Mouse (Mus musculus) spleen, adult 2 months (tissue): ENCODE results near the gene Tfap4. TPM values are rescaled to one million over a fixed set of nuclear protein-coding genes. Genes with fewer than 3 reads are reported as not detected.
A peak's percentile ranks its signal among the peaks of the same experiment; 100 is the strongest.

Experiments
- DNase-seq, 2 experiments: peaks; one replicate each; pipeline versions ENCODE4 v3.0.0 to v3.0.0-alpha.2; 2012 to 2021; ENCODE audit warnings: low spot score in 2 of 2, low read depth in 1 of 2
- H3K27ac ChIP-seq: fragments of 200-500 bp; 2 replicates; pipeline ENCODE4 v1.5.1; 2012; ENCODE audit warnings: low read length, inconsistent platforms; ENCODE audit not compliant: insufficient read depth
- H3K27me3 ChIP-seq: fragments of 200-500 bp; 2 replicates; pipeline ENCODE4 v1.6.1; 2012; ENCODE audit warnings: mild to moderate bottlenecking, moderate library complexity, low read length, inconsistent platforms; ENCODE audit not compliant: control insufficient read depth, insufficient read depth
- H3K36me3 ChIP-seq: fragments of 200-500 bp; 2 replicates; pipeline ENCODE4 v1.6.1; 2012; ENCODE audit warnings: mild to moderate bottlenecking, low read length, inconsistent platforms; ENCODE audit not compliant: control insufficient read depth, insufficient read depth
- H3K4me1 ChIP-seq: fragments of 200-500 bp; 2 replicates; pipeline ENCODE4 v1.6.1; 2011; ENCODE audit warnings: inconsistent platforms; ENCODE audit not compliant: control insufficient read depth, insufficient read depth, insufficient read length
- H3K4me3 ChIP-seq: fragments of 200-500 bp; 2 replicates; pipeline ENCODE4 v1.5.1; 2011; ENCODE audit warnings: mild to moderate bottlenecking, inconsistent platforms; ENCODE audit not compliant: insufficient read depth, insufficient read length; ENCODE audit errors: extremely low read depth
- CTCF ChIP-seq: fragments of 200-500 bp; IDR thresholded peaks from 2 replicates; pipeline ENCODE4 v1.5.1; 2011; ENCODE audit warnings: mild to moderate bottlenecking, inconsistent platforms; ENCODE audit not compliant: insufficient read depth, insufficient read length, insufficient replicate concordance; ENCODE audit errors: extremely low read depth
- POLR2A ChIP-seq: fragments of 200-500 bp; IDR thresholded peaks from 2 replicates; pipeline ENCODE4 v1.6.1; 2011; ENCODE audit warnings: low read depth, low read length, inconsistent platforms
- WGBS: fragments of 180-500 bp; shearing (Covaris S2); methylation state at CpG from one replicate; pipeline ENCODE4 v1.1.7; 2018; 5-methylcytosine and 5-hydroxymethylcytosine counted together
- polyA plus RNA-seq: library from polyadenylated mRNA; depleted of rRNA; stranded (reverse); fragments of >200 nt; gene quantifications from 2 replicates; pipeline ENCODE4 v1.2.3, GENCODE M21; 2012

Tfap4 gene
- polyA plus RNA-seq, 1 experiment = 5.6 TPM

GRCm38 (mm10) chr16:4552829-4553550, 6.7 kb downstream of the Tfap4 start:
- no peak for DNase-seq
- no peak overlapping the region for H3K27ac ChIP-seq
- H3K36me3 ChIP-seq = peaks cover 6% of the 10 kb centered on the region
- H3K4me3 ChIP-seq = no peak overlapping the region
- no peaks in the 10 kb centered on the region for H3K27me3 ChIP-seq
- peaks cover 3% of the 10 kb centered on the region for H3K4me1 ChIP-seq
- TF ChIP-seq POLR2A (no peak), CTCF (no peak)
- WGBS = 43% methylated on average over 6 of the region's 6 CpGs

- no peak overlapping the region for H3K27ac ChIP-seq
- peaks cover 3% of the 10 kb centered on the region for H3K4me1 ChIP-seq
- H3K27me3 ChIP-seq = no peaks in the 10 kb centered on the region
- H3K36me3 ChIP-seq = peaks cover 6% of the 10 kb centered on the region
- H3K4me3 ChIP-seq = no peak overlapping the region
- TF ChIP-seq POLR2A = no peak
- TF ChIP-seq CTCF = no peak
- 95% methylated on average over 12 of the region's 12 CpGs for WGBS
- no peak for DNase-seq
These were observed 7.8 kb downstream of the Tfap4 start for GRCm38 (mm10) chr16:4551885-4552284.

GRCm38 (mm10) chr16:4551056-4551455, 8.6 kb downstream of the Tfap4 start:
- Histone ChIP-seq H3K27me3 (no peaks in the 10 kb centered on the region), H3K27ac (no peak overlapping the region), H3K4me1 (peaks cover 3% of the 10 kb centered on the region), H3K4me3 (no peak overlapping the region), H3K36me3 (peaks cover 6% of the 10 kb centered on the region)
- TF ChIP-seq POLR2A (no peak), CTCF (peak; percentile 93)
- DNase-seq = peak in 1 of 2 experiments; percentile 34
- 64% methylated on average over 13 of the region's 13 CpGs for WGBS

- 89% methylated on average over 18 of the region's 18 CpGs for WGBS
- peaks cover 3% of the 10 kb centered on the region for H3K4me1 ChIP-seq
- no peak overlapping the region for H3K4me3 ChIP-seq
- peaks cover 14% of the 10 kb centered on the region for H3K36me3 ChIP-seq
- H3K27ac ChIP-seq = no peak overlapping the region
- H3K27me3 ChIP-seq = no peaks in the 10 kb centered on the region
- DNase-seq = no peak
- TF ChIP-seq POLR2A (no peak), CTCF (0 out of 2 replicates have a peak, but pooled peaks have one; percentile 1)
These were observed 10.5 kb downstream of the Tfap4 start for GRCm38 (mm10) chr16:4548953-4549688.

GRCm38 (mm10) chr16:4547611-4548010, 12.0 kb downstream of the Tfap4 start:
- no peak for DNase-seq
- no peak overlapping the region for H3K4me3 ChIP-seq
- 92% methylated on average over 5 of the region's 5 CpGs for WGBS
- H3K27ac ChIP-seq = no peak overlapping the region
- H3K4me1 ChIP-seq = no peaks in the 10 kb centered on the region
- TF ChIP-seq POLR2A (no peak), CTCF (no peak)
- no peaks in the 10 kb centered on the region for H3K27me3 ChIP-seq
- peaks cover 14% of the 10 kb centered on the region for H3K36me3 ChIP-seq

GRCm38 (mm10) chr16:4546838-4547237, 12.8 kb downstream of the Tfap4 start:
- no peak for DNase-seq
- H3K27me3 ChIP-seq = no peaks in the 10 kb centered on the region
- H3K4me1 ChIP-seq = no peaks in the 10 kb centered on the region
- H3K27ac ChIP-seq = no peak overlapping the region
- peaks cover 14% of the 10 kb centered on the region for H3K36me3 ChIP-seq
- 93% methylated on average over 8 of the region's 8 CpGs for WGBS
- no peak overlapping the region for H3K4me3 ChIP-seq
- TF ChIP-seq POLR2A (no peak), CTCF (no peak)
